Mouse (Mus musculus): Measurements from ENCODE around the gene Glra2. TPM values are rescaled to one million over a fixed set of nuclear protein-coding genes. Genes with fewer than 3 reads are reported as not detected.
"Not testable (repeated sequence)": the region's sequence is repeated elsewhere in the genome, so short reads cannot be mapped to it uniquely, and the experiment has no call there.

The Glra2 gene
- total RNA-seq (2015), result not detected in 2 replicates
- total RNA-seq (2017), result not detected in 2 replicates

DNA sequence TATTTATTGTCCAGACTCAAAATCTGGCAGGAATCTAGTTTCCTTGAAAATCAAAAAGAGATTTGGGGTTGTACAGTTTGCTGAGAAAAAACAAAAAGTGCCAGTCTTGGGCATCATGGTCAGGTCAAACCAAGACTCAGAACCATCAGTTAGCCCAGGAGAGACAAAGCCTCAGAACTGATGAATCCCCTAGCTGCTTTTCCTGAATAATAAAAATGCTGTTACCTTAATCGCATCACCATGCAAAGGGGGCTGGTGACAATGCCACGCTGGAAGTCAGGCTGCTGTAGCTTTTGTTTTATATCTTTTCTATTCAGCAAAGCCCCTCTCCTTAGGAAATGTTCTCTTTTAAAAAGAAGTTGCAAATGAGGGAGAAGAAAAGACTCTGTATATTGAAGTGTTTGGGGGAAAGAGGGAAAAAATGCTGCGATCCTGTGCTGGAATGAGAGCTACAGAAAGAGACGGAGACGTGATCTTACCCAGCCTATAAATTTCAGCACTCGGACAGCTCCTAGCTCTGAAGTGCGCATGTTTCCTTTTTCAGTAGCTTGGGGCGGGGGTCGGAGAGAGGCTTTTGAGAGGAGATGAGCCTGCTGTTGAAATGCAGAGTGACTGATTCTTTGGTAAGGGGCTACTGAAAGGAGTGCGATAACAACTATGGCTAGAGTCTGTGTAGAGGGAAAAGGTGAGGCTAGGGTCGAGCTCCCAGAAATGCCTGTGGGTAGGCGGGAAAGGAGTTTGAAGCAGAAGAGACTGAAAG, at the start of gene Glra2:
Gene Glra2, minus strand, starts transcription at position 455 of the 760 bp plus-strand sequence.
- 0 out of 2 replicates have a peak, but pooled peaks have one; percentile 42 for ATAC-seq (replicated peaks; ENCODE audit: poor library complexity)

DNA sequence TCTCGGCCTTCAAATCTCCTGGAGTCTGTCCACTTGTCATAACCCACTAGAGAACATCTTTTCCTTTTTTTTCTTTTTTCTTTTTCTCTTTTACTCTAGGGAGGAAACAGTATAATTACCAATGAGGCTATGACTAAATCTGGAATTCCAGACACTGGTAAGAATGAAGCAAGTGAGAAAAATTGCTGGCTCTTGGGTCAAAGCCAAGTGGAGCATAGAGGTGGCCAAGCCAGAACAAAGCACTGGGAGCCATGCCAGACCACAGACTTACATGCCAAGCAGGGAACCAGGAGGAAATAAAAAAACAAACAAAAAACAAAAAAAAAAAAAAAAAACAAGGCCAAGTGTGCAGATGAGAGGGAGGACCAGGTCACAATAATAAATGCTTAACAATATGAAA, 35.6 kb upstream of the Glra2 start:
- ATAC-seq (replicated peaks; ENCODE audit: poor library complexity), result no peak

DNA sequence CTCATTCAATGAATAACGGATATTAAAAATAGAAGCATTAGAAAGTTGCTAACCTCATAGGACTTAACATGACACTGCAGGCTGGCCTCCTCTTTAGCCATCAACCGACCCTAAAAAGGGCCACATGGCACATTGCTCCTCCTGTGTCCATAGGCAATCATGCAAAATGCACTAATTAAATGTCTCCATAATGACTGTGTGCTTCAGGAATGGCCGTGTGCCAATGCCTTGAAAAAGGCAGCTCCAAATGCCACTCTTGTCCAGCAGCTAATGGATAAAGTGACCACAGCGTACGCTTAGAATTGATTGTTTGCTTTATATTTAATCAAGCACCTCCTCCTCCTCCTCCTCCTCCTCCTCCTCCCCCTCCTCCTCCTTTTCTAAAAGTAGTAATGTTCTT, 17.4 kb upstream of the Glra2 start:
- ATAC-seq (replicated peaks; ENCODE audit: poor library complexity), result no peak

DNA sequence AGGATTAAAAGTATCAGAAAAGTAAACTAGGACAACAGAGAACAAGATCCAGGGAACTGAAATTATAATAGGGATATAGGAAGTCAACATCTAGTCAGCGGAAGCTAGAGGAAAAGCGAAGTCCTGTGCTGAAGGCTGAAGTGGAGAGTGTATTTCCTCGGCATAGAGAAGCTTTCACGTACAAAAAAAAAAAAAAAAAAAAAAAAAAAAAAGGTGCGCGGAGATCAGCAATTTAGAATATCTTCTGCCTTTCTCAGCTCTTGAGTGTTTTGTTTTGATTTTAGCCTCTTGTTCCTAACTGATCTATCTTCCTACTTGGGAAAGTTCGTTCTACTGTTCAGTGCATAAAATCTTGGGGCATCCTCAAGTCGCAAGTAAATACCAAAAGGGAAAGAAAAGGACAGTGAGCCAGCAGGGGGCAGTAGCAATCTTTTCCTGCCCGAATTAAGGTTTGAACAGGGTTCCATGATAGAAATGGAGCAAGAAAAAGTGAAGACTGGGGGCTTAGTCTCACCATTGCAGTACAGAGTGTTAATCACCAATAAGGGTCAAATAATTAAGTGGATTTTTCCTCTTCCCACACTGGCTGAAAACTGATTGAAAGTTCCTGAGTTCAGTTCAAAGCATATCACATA, 623 bp upstream of the Glra2 start:
- ATAC-seq (replicated peaks; ENCODE audit: poor library complexity), result no peak

DNA sequence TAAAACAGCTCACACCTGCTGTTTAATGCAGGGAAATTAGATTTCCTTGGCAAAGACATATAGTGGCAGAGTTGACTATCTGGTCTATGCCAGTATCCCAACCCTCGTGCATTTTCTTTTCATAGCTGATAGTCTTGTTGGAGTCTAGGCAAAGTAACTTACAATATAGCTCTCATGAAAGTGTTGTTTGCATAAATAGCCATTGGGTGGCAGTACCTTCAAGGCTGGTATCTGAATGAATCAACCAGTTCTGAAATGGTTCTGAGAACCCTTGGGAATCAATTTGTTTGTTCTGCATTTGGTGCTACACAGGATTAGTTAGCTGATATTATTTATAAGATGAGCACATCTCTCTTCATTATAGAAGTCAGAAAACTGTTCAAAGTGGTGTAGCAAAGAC, 133.6 kb downstream of the Glra2 start:
- no peak for ATAC-seq (replicated peaks; ENCODE audit: poor library complexity)

DNA sequence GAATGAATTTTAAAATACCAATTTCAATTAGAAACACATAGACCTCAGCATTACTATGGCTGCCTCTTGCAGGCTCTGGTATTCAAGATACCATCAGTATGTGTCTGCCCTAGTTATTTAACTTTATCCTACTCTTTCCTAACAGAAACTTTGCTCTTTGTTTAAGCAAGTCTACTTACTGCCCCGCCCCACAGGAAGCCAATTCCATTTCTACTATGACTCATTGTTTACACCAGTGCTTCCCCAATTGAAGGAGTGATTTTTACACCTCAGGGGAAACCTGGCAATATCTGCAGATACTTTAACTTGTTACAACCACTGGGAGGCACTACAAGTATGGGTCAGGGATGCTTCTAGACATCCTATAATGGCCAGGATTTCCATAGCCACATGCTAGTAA, 136.0 kb downstream of the Glra2 start:
- ATAC-seq (replicated peaks; ENCODE audit: poor library complexity), result no peak

DNA sequence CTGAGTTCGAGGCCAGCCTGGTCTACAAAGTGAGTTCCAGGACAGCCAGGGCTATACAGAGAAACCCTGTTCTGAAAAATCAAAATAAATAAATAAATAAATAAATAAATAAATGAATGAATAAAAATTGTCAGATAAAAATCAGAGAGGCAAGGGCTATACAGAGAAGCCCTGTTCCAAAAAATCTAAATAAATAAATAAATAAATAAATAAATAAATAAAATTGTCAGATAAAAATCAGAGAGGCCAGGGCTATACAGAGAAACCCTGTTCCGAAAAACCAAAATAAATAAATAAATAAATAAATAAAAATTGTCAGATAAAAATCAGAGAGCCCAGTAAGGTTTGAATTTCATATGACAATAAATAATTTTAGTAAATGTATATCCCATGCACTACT, 144.2 kb downstream of the Glra2 start:
- not testable (repeated sequence) for ATAC-seq (replicated peaks; ENCODE audit: poor library complexity)

DNA sequence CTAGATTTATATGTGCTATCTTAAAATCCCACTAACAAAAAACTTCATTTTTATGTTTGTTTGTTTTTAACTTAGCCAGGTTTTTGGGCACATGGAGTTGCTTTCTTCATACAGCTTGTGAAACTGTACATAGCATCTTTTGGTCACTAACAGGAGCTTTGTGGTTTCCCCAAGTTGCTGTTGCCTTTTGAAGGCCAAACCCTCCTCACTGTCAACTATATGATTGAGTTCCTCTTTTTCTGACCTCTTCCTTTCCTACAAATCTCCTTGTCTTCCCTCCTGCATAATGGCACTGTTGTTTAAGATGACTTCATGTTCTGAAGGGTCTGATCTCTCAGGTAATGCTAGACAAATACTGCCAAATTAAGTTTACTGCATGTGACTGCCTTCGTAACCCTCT, 170.6 kb downstream of the Glra2 start:
- ATAC-seq (replicated peaks; ENCODE audit: poor library complexity), result peak; percentile 99

DNA sequence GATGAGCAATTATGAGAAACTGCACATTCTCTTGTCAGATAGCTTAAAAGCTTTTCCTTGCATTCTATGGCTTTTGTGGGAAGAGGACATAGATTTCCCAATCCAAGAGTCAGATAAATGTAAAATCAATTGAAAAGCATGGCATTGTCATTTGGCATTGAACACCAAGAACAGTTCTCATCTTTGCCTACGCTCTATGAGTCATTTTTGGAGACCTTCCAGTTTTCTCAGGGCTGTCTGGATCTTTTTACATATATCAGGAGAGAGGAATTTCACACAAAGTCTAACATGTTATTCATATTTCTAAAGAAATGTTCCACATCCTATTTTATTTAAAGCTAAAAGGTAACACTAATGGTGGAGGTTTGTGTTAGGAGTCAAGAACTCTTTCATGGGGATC, 223.0 kb downstream of the Glra2 start:
- no peak for ATAC-seq (replicated peaks; ENCODE audit: poor library complexity)
